Mouse (Mus musculus) neural tube, embryonic 15.5 days (tissue): ENCODE measurements around the gene Gm7849. TPM values are rescaled to one million over a fixed set of nuclear protein-coding genes. Genes with fewer than 3 reads are reported as not detected.
"Not testable (repeated sequence)": the region's sequence is repeated elsewhere in the genome, so short reads cannot be mapped to it uniquely, and the experiment has no call there.

ENCODE experiments used
- ATAC-seq: fragments of 200-750 bp; cut with Nextera tagmentation; 2 replicates; pipeline ENCODE4 v1.8.0; 2017; ENCODE audit warnings: mild to moderate bottlenecking, moderate TSS enrichment, moderate library complexity; ENCODE audit not compliant: low FRiP score
- H3K27ac ChIP-seq: fragments of 300-500 bp; sonication (generic); replicated peaks from 2 replicates; pipeline ENCODE4 v1.5.1; 2015; ENCODE audit warnings: mild to moderate bottlenecking, inconsistent platforms
- H3K27me3 ChIP-seq: fragments of 300-500 bp; sonication (generic); replicated peaks from 2 replicates; pipeline ENCODE4 v1.6.1; 2015; ENCODE audit warnings: inconsistent platforms
- H3K36me3 ChIP-seq: fragments of 300-500 bp; sonication (generic); 2 replicates; pipeline ENCODE4 v1.6.1; 2015; ENCODE audit warnings: inconsistent platforms
- H3K4me1 ChIP-seq: fragments of 300-500 bp; sonication (generic); 2 replicates; pipeline ENCODE4 v1.6.1; 2015; ENCODE audit warnings: inconsistent platforms
- H3K4me2 ChIP-seq: fragments of 300-500 bp; sonication (generic); 2 replicates; pipeline ENCODE4 v1.6.1; 2015; ENCODE audit warnings: inconsistent platforms, mild to moderate bottlenecking, moderate library complexity
- H3K4me3 ChIP-seq: fragments of 300-500 bp; sonication (generic); replicated peaks from 2 replicates; pipeline ENCODE4 v1.5.1; 2015; ENCODE audit warnings: mild to moderate bottlenecking, inconsistent platforms
- H3K9ac ChIP-seq: fragments of 300-500 bp; sonication (generic); replicated peaks from 2 replicates; pipeline ENCODE4 v1.6.1; 2015; ENCODE audit warnings: mild to moderate bottlenecking, inconsistent platforms
- H3K9me3 ChIP-seq: fragments of 300-500 bp; sonication (generic); replicated peaks from 2 replicates; pipeline ENCODE4 v1.6.1; 2016; ENCODE audit warnings: inconsistent platforms
- WGBS: fragments of 180-500 bp; shearing (Covaris S2); methylation state at CpG from one replicate; pipeline ENCODE4 v1.1.7; 2015; ENCODE audit warnings: mixed read lengths; 5-methylcytosine and 5-hydroxymethylcytosine counted together
- polyA plus RNA-seq: library from polyadenylated mRNA; unstranded; fragments of >200 nt; fragmentation: Nextera tagmentation; extraction: Ambion mirVana; gene quantifications from 2 replicates; pipeline ENCODE4 v1.2.1, GENCODE M21; 2015

Gm7849 gene
- not detected in 2 replicates for polyA plus RNA-seq

GRCm38 (mm10) chr8:21456460-21456859, at the start of gene Gm7849:
Gene Gm7849 (minus strand): TSS chr8:21456560.
- ATAC-seq, H3K4me3 ChIP-seq: not testable (repeated sequence)
- no CpG with 5 or more reads among the region's 1 CpGs for WGBS

GRCm38 (mm10) chr8:21427111-21427510, 29.2 kb downstream of the Gm7849 start, which contains the start of gene Defa36:
Gene Defa36 (plus strand): TSS chr8:21427411.
- H3K27me3 ChIP-seq, ATAC-seq, H3K4me2 ChIP-seq, H3K9ac ChIP-seq, H3K9me3 ChIP-seq, H3K4me3 ChIP-seq, H3K27ac ChIP-seq, H3K4me1 ChIP-seq, H3K36me3 ChIP-seq: not testable (repeated sequence)
- WGBS = no CpG with 5 or more reads among the region's 1 CpGs

More at GRCm38 (mm10) chr8:21456460-21456859, at the start of gene Gm7849:
- not testable (repeated sequence) for H3K36me3 ChIP-seq, H3K27me3 ChIP-seq, H3K9ac ChIP-seq, H3K9me3 ChIP-seq, H3K4me1 ChIP-seq, H3K27ac ChIP-seq, H3K4me2 ChIP-seq

Other genes starting within 250 kb of the Gm7849 start
- not detected in 2 replicates for gene Gm15292, start 206.8 kb downstream of the Gm7849 start, polyA plus RNA-seq
- not detected in 2 replicates for gene Defa27, start 141.0 kb downstream of the Gm7849 start, polyA plus RNA-seq
- not detected in 2 replicates for gene Defa29, start 129.5 kb downstream of the Gm7849 start, polyA plus RNA-seq
- gene Defa2, start 78.0 kb downstream of the Gm7849 start, polyA plus RNA-seq = not detected in 2 replicates
- gene Defa33, start 64.7 kb downstream of the Gm7849 start, polyA plus RNA-seq = not detected in 2 replicates
- not detected in 2 replicates for gene Defa36, start 29.1 kb downstream of the Gm7849 start, polyA plus RNA-seq
- not detected in 2 replicates for gene Defa20, start 52.7 kb upstream of the Gm7849 start, polyA plus RNA-seq
- gene Defa32, start 72.5 kb upstream of the Gm7849 start, polyA plus RNA-seq = not detected in 2 replicates
- not detected in 2 replicates for gene Defa37, start 108.8 kb upstream of the Gm7849 start, polyA plus RNA-seq
- not detected in 2 replicates for gene Defa28, start 126.4 kb upstream of the Gm7849 start, polyA plus RNA-seq
- not detected in 2 replicates for gene Gm7861, start 137.9 kb upstream of the Gm7849 start, polyA plus RNA-seq
- not detected in 2 replicates for gene Defa26, start 161.6 kb upstream of the Gm7849 start, polyA plus RNA-seq
- 1.1 TPM in 1 of 2 replicates, not detected in the other for gene Defa17, start 199.2 kb upstream of the Gm7849 start, polyA plus RNA-seq
- gene Defa34, start 209.2 kb upstream of the Gm7849 start, polyA plus RNA-seq = not detected in 2 replicates
- gene AY761184, start 247.1 kb upstream of the Gm7849 start, polyA plus RNA-seq = not detected in 2 replicates